Comparison of ENCODE assay signal across 10 mouse cellular contexts in genomic region chr1:86634751-86635359, GRCm38 (mm10). TPM values are rescaled to one million over a fixed set of nuclear protein-coding genes. Genes with fewer than 3 reads are reported as not detected.
A peak's percentile ranks its signal among the peaks of the same experiment; 100 is the strongest.
DNase-seq lines count a peak whose midpoint lies in the region; ATAC-seq and TF ChIP-seq lines count a peak whose summit lies in the region.
"Had no signal": no experiment of that assay in that cellular context is flagged by ENCODE, and none has a peak within 500 bp of the region (broad histone marks: within the 10 kb centered on the region; RNA-seq: fewer than 3 reads in every experiment).

No protein-coding gene starts in this region.

- H3K36me3 ChIP-seq in CH12.LX (replicated peaks in 1 of 2; ENCODE audit: control insufficient read depth in 1 of 2, insufficient read depth in 1 of 2, low read length in 1 of 2), result no peaks in the 10 kb centered on the region
- H3K36me3 ChIP-seq in forebrain, embryonic 15.5 days, result no peaks in the 10 kb centered on the region

- H3K9ac ChIP-seq in CH12.LX (ENCODE audit: insufficient read depth, low read depth), result no peak overlapping the region
- H3K9ac ChIP-seq in forebrain, embryonic 15.5 days (replicated peaks), result no peak overlapping the region

- 54% methylated on average over 6 of the region's 6 CpGs for WGBS in forebrain, embryonic 15.5 days

- no peak for TF ChIP-seq POLR2A in CH12.LX (IDR thresholded peaks at IDR 0.05; ENCODE audit: low read depth, low read length)

- H3K79me2 ChIP-seq in CH12.LX (replicated peaks; ENCODE audit: control insufficient read depth, extremely low read depth, insufficient read depth, poor library complexity, severe bottlenecking), result no peaks in the 10 kb centered on the region

- dilution Hi-C loops in CH12.LX (cut with MboI; ENCODE audit: extremely low pct_ligation_motif_present, extremely low pct_unique_long_range_greater_than_20kb, low sequenced_read_pairs), result no loop called here

- in situ Hi-C loops in CH12.LX (cut with MboI; ENCODE audit: low pct_ligation_motif_present, low pct_unique_long_range_greater_than_20kb, low sequenced_read_pairs), result no loop called here

- ATAC-seq in frontal cortex, adult (ENCODE audit: low TSS enrichment), result peak; percentile 98
- ATAC-seq in forebrain, embryonic 15.5 days (replicated peaks), result peak; percentile 92

- no peak overlapping the region for H3K4me3 ChIP-seq in CH12.LX (replicated peaks in 1 of 3; ENCODE audit: low read depth in 2 of 3, low read length in 2 of 3, poor library complexity in 1 of 3)
- H3K4me3 ChIP-seq in forebrain, embryonic 15.5 days, result peak overlapping the region; percentile 12; the same call in 1 of the 2 replicates

- H3K27me3 ChIP-seq in CH12.LX (replicated peaks), result no peaks in the 10 kb centered on the region
- no peaks in the 10 kb centered on the region for H3K27me3 ChIP-seq in forebrain, embryonic 15.5 days

- no peak overlapping the region for H3K27ac ChIP-seq in CH12.LX (ENCODE audit: insufficient read depth, low read depth)
- no peak overlapping the region for H3K27ac ChIP-seq in forebrain, embryonic 15.5 days (replicated peaks)

- no peaks in the 10 kb centered on the region for H3K9me3 ChIP-seq in CH12.LX (replicated peaks; ENCODE audit: low read length)
- H3K9me3 ChIP-seq in forebrain, embryonic 15.5 days, result no peaks in the 10 kb centered on the region

- no peak for TF ChIP-seq RAD21 in CH12.LX (IDR thresholded peaks at IDR 0.05; ENCODE audit: low read depth, low read length)

- TF ChIP-seq CTCF in CH12.LX (conservative IDR thresholded peaks at IDR 0.05 in 1 of 2, IDR thresholded peaks at IDR 0.05 in 1 of 2; ENCODE audit: low read depth in 2 of 2, low read length in 2 of 2), result no peak

- H3K4me2 ChIP-seq in CH12.LX (ENCODE audit: insufficient read depth, low read depth, poor library complexity, severe bottlenecking), result no peak overlapping the region
- H3K4me2 ChIP-seq in forebrain, embryonic 15.5 days (replicated peaks), result peak overlapping the region; percentile 18

- no peak for DNase-seq in frontal cortex, postnatal 14 days (ENCODE audit: low spot score in 2 of 2)
- no peak for DNase-seq in CH12.LX (ENCODE audit: extremely low read depth)
- DNase-seq in lung, postnatal 25 days (ENCODE audit: low spot score), result peak; percentile 14
- no peak for DNase-seq in right cerebral cortex, postnatal 25 days
- no peak for DNase-seq in right cerebral cortex, adult 2 months (ENCODE audit: low spot score in 2 of 2)
- no peak for DNase-seq in layer of hippocampus, adult 8-10 months (ENCODE audit: low spot score in 2 of 2)
- DNase-seq: cerebellum, adult 2 months had no signal

- no peak for TF ChIP-seq EP300 in CH12.LX (IDR thresholded peaks at IDR 0.05; ENCODE audit: low read length)

- peaks cover 0 to 13% of the 10 kb centered on the region in 2 experiments; a peak in 2 of 4 replicates for H3K4me1 ChIP-seq in CH12.LX (ENCODE audit: control insufficient read depth in 1 of 2, insufficient read depth in 2 of 2)
- H3K4me1 ChIP-seq in forebrain, embryonic 15.5 days, result peaks cover 6% of the 10 kb centered on the region

TF ChIP-seq in CH12.LX, 34 proteins besides CTCF, POLR2A, EP300 and RAD21:
- peak; percentile 61 for TF ChIP-seq USF2 (conservative IDR thresholded peaks at IDR 0.05; ENCODE audit: low read depth, low read length)
- TF ChIP-seq MYC (IDR thresholded peaks at IDR 0.05; ENCODE audit: low read depth, low read length), result no peak
- no peak for TF ChIP-seq TCF12 (IDR thresholded peaks at IDR 0.05; ENCODE audit: low read depth, low read length)
- 0 out of 2 replicates have a peak, but pooled peaks have one; percentile 28 for TF ChIP-seq KAT2A (IDR thresholded peaks at IDR 0.05; ENCODE audit: insufficient replicate concordance, low read length)
- peak; percentile 69 for TF ChIP-seq USF1 (IDR thresholded peaks at IDR 0.05; ENCODE audit: low read depth, low read length)
- peak; percentile 83 for TF ChIP-seq HCFC1 (IDR thresholded peaks at IDR 0.05; ENCODE audit: low read depth, low read length)

RNA-seq across cellular contexts. Expression of gene Nppc, which starts 35.5 kb away (rescaled TPM):
- total RNA-seq in CH12.LX (2012; rRNA removed), result 0.13 TPM in 1 of 2 replicates, not detected in the other
- not detected in 2 replicates for total RNA-seq in CH12.LX (2014; rRNA removed)
- polyA plus RNA-seq in CH12.LX (2012; ENCODE audit: insufficient read length, low read depth), result not detected in 2 replicates
- 3.9 and 4.8 TPM in 2 replicates for polyA plus RNA-seq in forebrain, embryonic 15.5 days (2015; fragmentation: Nextera tagmentation; extraction: Ambion mirVana)
- 1 to 10 TPM; 7.3 to 8.6 (median 7.9) TPM for total RNA-seq in layer of hippocampus, adult 8-10 months (2022)
- polyA plus RNA-seq: spleen, adult 2 months had no signal

RNA-seq across cellular contexts. Expression of gene Cops7b, which starts 52.2 kb away (rescaled TPM):
- total RNA-seq in CH12.LX (2012; rRNA removed), result 21.2 and 25.1 TPM in 2 replicates
- 19.8 and 21.3 TPM in 2 replicates for total RNA-seq in CH12.LX (2014; rRNA removed)
- 31.3 and 31.5 TPM in 2 replicates for polyA plus RNA-seq in CH12.LX (2012; ENCODE audit: insufficient read length, low read depth)
- polyA plus RNA-seq in forebrain, embryonic 15.5 days (2015; fragmentation: Nextera tagmentation; extraction: Ambion mirVana), result 62.9 and 63.4 TPM in 2 replicates
- total RNA-seq in layer of hippocampus, adult 8-10 months (2022), result 10 to 100 TPM; 18.7 to 21.5 (median 19.8) TPM

RNA-seq across cellular contexts. Expression of gene Pde6d, which starts 52.4 kb away (rescaled TPM):
- total RNA-seq in CH12.LX (2012; rRNA removed) (6.6 and 7.1 TPM in 2 replicates), CH12.LX (2014; rRNA removed) (23.2 and 24.2 TPM in 2 replicates)
- 16.8 and 20.8 TPM in 2 replicates for polyA plus RNA-seq in CH12.LX (2012; ENCODE audit: insufficient read length, low read depth)
- polyA plus RNA-seq in forebrain, embryonic 15.5 days (2015; fragmentation: Nextera tagmentation; extraction: Ambion mirVana), result 99.0 and 103 TPM in 2 replicates
- total RNA-seq in layer of hippocampus, adult 8-10 months (2022), result 10 to 100 TPM; 47.4 to 55.5 (median 49.3) TPM

Comparison
In these comparisons a context has a peak if more than half of its experiments do, and no peak if none do; other contexts are left out.
1. RNA of gene Nppc, which starts 35.5 kb away (total RNA-seq): 7.3 to 8.6 TPM in layer of hippocampus, adult 8-10 months; 0.13 TPM in CH12.LX; every median in the first group is over 4 times any median in the second.